Mouse (Mus musculus) hindbrain, embryonic 14.5 days (tissue): Measurements from ENCODE around the gene Acvr2a. TPM values are rescaled to one million over a fixed set of nuclear protein-coding genes. Genes with fewer than 3 reads are reported as not detected.

ENCODE experiments used
- ATAC-seq: fragments of 200-750 bp; cut with Nextera tagmentation; 2 replicates; pipeline ENCODE4 v1.8.0; 2017; ENCODE audit warnings: moderate number of reproducible peaks, mild to moderate bottlenecking, moderate TSS enrichment, moderate library complexity; ENCODE audit not compliant: low FRiP score
- DNase-seq: peaks from one replicate; pipeline ENCODE4 v3.0.0-alpha.2; 2015; ENCODE audit warnings: low spot score
- H3K27ac ChIP-seq: fragments of 300-500 bp; sonication (generic); 2 replicates; pipeline ENCODE4 v1.5.1; 2014; ENCODE audit warnings: mild to moderate bottlenecking, moderate library complexity
- H3K27me3 ChIP-seq: fragments of 300-500 bp; sonication (generic); 2 replicates; pipeline ENCODE4 v1.6.1; 2014; ENCODE audit warnings: mild to moderate bottlenecking, low read length, mixed read lengths; ENCODE audit not compliant: control insufficient read depth, insufficient read depth
- H3K36me3 ChIP-seq: fragments of 300-500 bp; sonication (generic); replicated peaks from 2 replicates; pipeline ENCODE4 v1.6.1; 2014; ENCODE audit not compliant: control insufficient read depth, insufficient read depth
- H3K4me1 ChIP-seq: fragments of 300-500 bp; sonication (generic); replicated peaks from 2 replicates; pipeline ENCODE4 v1.6.1; 2014; ENCODE audit warnings: antibody characterized with exemption, low read length, mixed read lengths; ENCODE audit not compliant: control insufficient read depth, insufficient read depth
- H3K4me2 ChIP-seq: fragments of 300-500 bp; sonication (generic); replicated peaks from 2 replicates; pipeline ENCODE4 v1.6.1; 2014; ENCODE audit warnings: mild to moderate bottlenecking, moderate library complexity
- H3K4me3 ChIP-seq: fragments of 300-500 bp; sonication (generic); replicated peaks from 2 replicates; pipeline ENCODE4 v1.5.1; 2014; ENCODE audit warnings: mild to moderate bottlenecking, low read length
- H3K9ac ChIP-seq: fragments of 300-500 bp; sonication (generic); 2 replicates; pipeline ENCODE4 v1.6.1; 2014
- H3K9me3 ChIP-seq: fragments of 300-500 bp; sonication (generic); 2 replicates; pipeline ENCODE4 v1.6.1; 2016; ENCODE audit warnings: low read length; ENCODE audit not compliant: control insufficient read depth
- WGBS: fragments of 180-500 bp; shearing (Covaris S2); extraction: QIAGEN DNeasy Blood & Tissue Kit; methylation state at CpG from one replicate; pipeline ENCODE4 v1.1.7; 2014; 5-methylcytosine and 5-hydroxymethylcytosine counted together
- polyA plus RNA-seq: library from polyadenylated mRNA; unstranded; fragments of >200 nt; fragmentation: Nextera tagmentation; extraction: Ambion mirVana; gene quantifications from 2 replicates; pipeline ENCODE4 v1.2.1, GENCODE M21; 2014

Gene Acvr2a
- polyA plus RNA-seq, 1 experiment from 2014 or later: 66.7 TPM

DNA sequence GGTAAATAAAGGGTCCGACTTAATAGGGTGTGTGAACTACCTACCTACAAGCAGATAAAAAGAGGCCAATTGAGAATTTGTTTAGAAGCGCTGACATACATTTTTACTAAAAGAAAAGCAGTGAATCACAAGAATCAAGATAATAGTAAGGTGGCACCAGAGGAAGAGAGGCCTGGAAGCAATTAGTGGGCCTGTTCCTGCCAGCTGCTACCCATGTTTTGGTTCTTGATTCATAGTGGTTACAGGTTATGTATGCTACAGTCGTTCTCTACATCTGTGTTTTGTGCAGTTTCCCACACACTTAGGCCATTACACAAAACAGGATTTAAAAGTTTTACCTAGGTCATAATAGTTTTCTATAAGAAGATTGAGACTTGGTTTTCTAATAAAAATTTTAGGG is 133.9 kb downstream of the Acvr2a start:
- Histone ChIP-seq H3K27ac (no peak overlapping the region), H3K4me1 (peaks cover 16% of the 10 kb centered on the region), H3K4me3 (peak overlapping the region; percentile 82), H3K27me3 (no peaks in the 10 kb centered on the region), H3K4me2 (peak overlapping the region; percentile 89), H3K36me3 (no peaks in the 10 kb centered on the region), H3K9me3 (no peaks in the 10 kb centered on the region), H3K9ac (peak overlapping the region; percentile 94)
- ATAC-seq (no peak), DNase-seq (no peak)
- WGBS: 65% methylated on average over 3 of the region's 3 CpGs

DNA sequence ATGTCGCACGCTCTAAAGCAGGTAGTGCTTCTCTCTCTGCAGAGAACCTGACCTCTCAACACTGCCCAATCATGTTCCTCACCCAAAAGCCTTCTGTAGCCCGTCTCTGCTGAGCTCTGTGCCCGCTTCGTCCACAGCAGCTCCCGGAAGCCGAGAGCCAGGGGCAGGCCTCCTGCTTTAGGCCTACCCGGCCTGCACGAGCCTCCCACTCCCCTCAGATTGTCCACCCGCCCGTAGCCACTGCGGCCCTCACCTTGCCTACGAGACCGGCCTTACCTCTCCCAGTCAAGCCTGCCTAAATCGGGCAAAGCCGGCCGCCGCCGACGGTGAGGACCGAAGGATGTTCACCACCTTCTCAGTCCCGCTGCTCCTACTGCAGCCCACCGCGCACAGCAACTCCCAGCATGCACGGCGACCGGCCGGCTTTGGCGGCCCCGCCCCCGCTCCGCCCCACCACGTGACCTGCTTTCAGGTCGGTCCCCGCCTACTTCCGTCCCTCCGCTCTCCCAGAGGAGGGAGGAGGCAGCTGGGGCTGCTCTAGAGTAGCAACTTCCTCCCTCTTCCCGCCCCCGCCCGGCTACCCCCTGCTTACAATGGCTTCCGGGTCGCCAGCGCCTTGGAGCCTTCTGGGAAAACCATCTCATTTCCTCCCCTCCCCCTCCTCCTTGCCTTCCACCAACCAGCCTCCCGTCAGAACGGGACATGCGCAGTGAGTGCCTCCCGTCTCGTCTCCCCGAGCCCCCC is 135.1 kb downstream of the Acvr2a start, which contains the start of gene Mbd5:
Mbd5 (plus strand) TSS at position 668 of the 744 bp plus-strand sequence.
- DNase-seq: peak; percentile 96
- Histone ChIP-seq H3K36me3 (no peaks in the 10 kb centered on the region), H3K9me3 (no peaks in the 10 kb centered on the region), H3K9ac (peak within 1 kb of the TSS; percentile 94), H3K4me2 (peak within 1 kb of the TSS; percentile 89), H3K27ac (peak within 1 kb of the TSS; percentile 95), H3K27me3 (no peaks in the 10 kb centered on the region), H3K4me1 (peaks cover 16% of the 10 kb centered on the region), H3K4me3 (peak within 1 kb of the TSS; percentile 82)
- peak; percentile 99 for ATAC-seq
- under 1% methylated on average over 45 of the region's 49 CpGs for WGBS

DNA sequence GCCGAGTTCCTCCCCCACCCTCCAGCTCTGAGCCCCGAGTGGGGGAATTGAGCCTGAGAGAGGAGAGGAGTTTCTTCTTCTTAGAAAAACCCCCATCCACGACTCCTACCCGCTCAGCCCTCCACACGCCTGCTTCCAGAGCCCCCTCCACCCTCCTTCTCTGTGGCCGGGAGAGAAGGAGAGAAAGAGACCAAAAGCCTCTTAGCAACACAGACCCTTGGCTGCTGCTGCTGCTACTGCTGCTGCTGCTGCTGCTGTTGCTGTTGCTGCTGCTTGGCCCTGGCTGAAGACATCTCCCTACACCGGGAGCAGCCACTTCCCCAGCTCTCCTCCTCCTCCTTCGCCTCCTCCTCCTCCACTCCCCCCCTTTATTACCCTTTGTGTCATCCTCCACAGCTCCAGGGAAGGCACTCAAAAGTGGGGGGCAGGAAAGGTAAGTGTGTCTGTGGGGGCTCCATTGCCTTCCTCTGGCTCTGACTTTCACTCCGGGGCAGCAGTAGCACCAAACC is 135.9 kb downstream of the Acvr2a start:
- Histone ChIP-seq H3K4me1 (peaks cover 16% of the 10 kb centered on the region), H3K4me3 (peak overlapping the region; percentile 82), H3K9ac (peak overlapping the region; percentile 77), H3K4me2 (peak overlapping the region; percentile 51), H3K36me3 (no peaks in the 10 kb centered on the region), H3K27me3 (no peaks in the 10 kb centered on the region), H3K27ac (peak overlapping the region; percentile 95), H3K9me3 (no peaks in the 10 kb centered on the region)
- ATAC-seq: peak; percentile 72
- WGBS: 1% methylated on average over 8 of the region's 9 CpGs
- peak; percentile 51 for DNase-seq

DNA sequence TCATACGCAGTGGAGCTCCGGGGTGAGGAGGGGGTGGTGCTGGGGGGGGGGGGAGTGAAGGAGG is 136.2 kb downstream of the Acvr2a start, which contains the start of gene Orc4:
Orc4 (minus strand) TSS at position 26 of the 64 bp plus-strand sequence.
- Histone ChIP-seq H3K4me1 (peaks cover 16% of the 10 kb centered on the region), H3K4me2 (peak within 1 kb of the TSS; percentile 51), H3K27ac (peak within 1 kb of the TSS; percentile 95), H3K27me3 (no peaks in the 10 kb centered on the region), H3K4me3 (peak within 1 kb of the TSS; percentile 82), H3K36me3 (no peaks in the 10 kb centered on the region), H3K9ac (peak within 1 kb of the TSS; percentile 77), H3K9me3 (no peaks in the 10 kb centered on the region)
- WGBS: 0% methylated on average over 2 of the region's 2 CpGs
- DNase-seq (no peak), ATAC-seq (no peak; the same call in 1 of the 2 replicates)

DNA sequence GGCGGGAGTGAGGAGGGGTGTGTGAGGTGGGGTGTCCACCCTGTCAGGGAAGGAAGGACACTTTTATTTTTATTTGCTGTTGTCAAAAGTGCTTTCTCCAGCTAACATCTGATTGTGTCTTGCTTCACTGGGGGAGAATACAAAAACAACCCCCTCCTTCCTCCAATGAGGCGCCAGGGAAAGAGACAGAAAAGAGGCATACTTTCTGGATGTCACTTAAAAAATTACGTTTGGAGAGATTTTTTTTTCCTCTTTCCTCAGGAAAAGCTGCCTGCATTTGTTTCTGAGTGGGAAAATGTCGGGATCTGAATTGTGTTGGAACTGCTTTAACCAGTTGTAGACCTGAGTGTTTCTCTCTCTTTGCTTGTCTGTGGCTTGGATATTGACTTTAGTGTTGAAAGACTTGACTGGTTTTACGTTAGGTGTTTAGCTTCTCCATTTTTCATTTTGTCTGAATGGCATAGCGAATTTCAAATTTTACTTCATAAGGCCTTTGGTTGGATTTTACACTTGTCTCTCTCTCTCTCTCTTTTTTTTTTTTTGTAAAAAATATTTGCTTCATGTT is 136.5 kb downstream of the Acvr2a start:
- DNase-seq: peak; percentile 30
- 9% methylated on average over 5 of the region's 6 CpGs for WGBS

More for the DNA sequence above, 136.5 kb downstream of the Acvr2a start:
- Histone ChIP-seq H3K9me3 (no peaks in the 10 kb centered on the region), H3K9ac (peak overlapping the region; percentile 77), H3K4me1 (peaks cover 16% of the 10 kb centered on the region), H3K27ac (peak overlapping the region; percentile 95), H3K36me3 (no peaks in the 10 kb centered on the region), H3K4me2 (peak overlapping the region; percentile 51), H3K4me3 (peak overlapping the region; percentile 82), H3K27me3 (no peaks in the 10 kb centered on the region)
- ATAC-seq: no peak

Other genes with a start within 250 kb of the Acvr2a start
- 40.5 and 45.1 TPM in 2 replicates for gene Mbd5, start 135.4 kb downstream of the Acvr2a start, polyA plus RNA-seq
- 89.4 and 98.7 TPM in 2 replicates for gene Orc4, start 136.2 kb downstream of the Acvr2a start, polyA plus RNA-seq